Mouse (Mus musculus) embryonic facial prominence, embryonic 11.5 days (tissue): Measurements from ENCODE around the gene Hpcal1. TPM values are rescaled to one million over a fixed set of nuclear protein-coding genes. Genes with fewer than 3 reads are reported as not detected.

ENCODE experiments used
- ATAC-seq: fragments of 200-750 bp; cut with Nextera tagmentation; replicated peaks from 2 replicates; pipeline ENCODE4 v1.8.0; 2017; ENCODE audit warnings: low read depth; ENCODE audit not compliant: insufficient number of reproducible peaks, low FRiP score, low TSS enrichment
- DNase-seq: peaks from one replicate; pipeline ENCODE4 v3.0.0-alpha.2; 2015; ENCODE audit warnings: low spot score
- H3K27ac ChIP-seq: fragments of 300-500 bp; sonication (generic); replicated peaks from 2 replicates; pipeline ENCODE4 v1.5.1; 2014; ENCODE audit warnings: mild to moderate bottlenecking, low read depth, low read length, control low read depth
- H3K27me3 ChIP-seq: fragments of 300-500 bp; sonication (generic); 2 replicates; pipeline ENCODE4 v1.6.1; 2014; ENCODE audit warnings: mild to moderate bottlenecking, low read length, moderate library complexity, mixed read lengths; ENCODE audit not compliant: control insufficient read depth, insufficient read depth
- H3K36me3 ChIP-seq: fragments of 300-500 bp; sonication (generic); replicated peaks from 2 replicates; pipeline ENCODE4 v1.6.1; 2014; ENCODE audit warnings: low read depth, mild to moderate bottlenecking, low read length, moderate library complexity, mixed read lengths; ENCODE audit not compliant: control insufficient read depth, insufficient read depth
- H3K4me1 ChIP-seq: fragments of 300-500 bp; sonication (generic); 2 replicates; pipeline ENCODE4 v1.6.1; 2014; ENCODE audit warnings: low read length, mixed read lengths; ENCODE audit not compliant: control insufficient read depth, insufficient read depth
- H3K4me2 ChIP-seq: fragments of 300-500 bp; sonication (generic); 2 replicates; pipeline ENCODE4 v1.6.1; 2014; ENCODE audit warnings: low read depth, mild to moderate bottlenecking, control low read depth, low read length, moderate library complexity
- H3K4me3 ChIP-seq: fragments of 300-500 bp; sonication (generic); 2 replicates; pipeline ENCODE4 v1.5.1; 2014; ENCODE audit warnings: low read depth, low read length, control low read depth
- H3K9ac ChIP-seq: fragments of 300-500 bp; sonication (generic); replicated peaks from 2 replicates; pipeline ENCODE4 v1.6.1; 2014; ENCODE audit warnings: mild to moderate bottlenecking, control low read depth, low read length
- H3K9me3 ChIP-seq: fragments of 300-500 bp; sonication (generic); replicated peaks from 2 replicates; pipeline ENCODE4 v1.6.1; 2016; ENCODE audit warnings: mild to moderate bottlenecking, low read length, inconsistent platforms, mixed read lengths; ENCODE audit not compliant: control insufficient read depth
- whole genome bisulfite sequencing: fragments of 180-500 bp; shearing (Covaris S2); extraction: QIAGEN DNeasy Blood & Tissue Kit; methylation state at CpG from one replicate; pipeline ENCODE4 v1.1.7; 2014; 5-methylcytosine and 5-hydroxymethylcytosine counted together
- polyA plus RNA-seq: library from polyadenylated mRNA; unstranded; fragments of >200 nt; fragmentation: Nextera tagmentation; extraction: Ambion mirVana; gene quantifications from 2 replicates; pipeline ENCODE4 v1.2.1, GENCODE M21; 2014

Hpcal1 gene
- polyA plus RNA-seq, 1 experiment from 2014 or later, result 35.1 TPM

- Histone ChIP-seq H3K4me1 (no peaks in the 10 kb centered on the region; the same call in 1 of the 2 replicates), H3K9me3 (no peaks in the 10 kb centered on the region), H3K36me3 (no peaks in the 10 kb centered on the region), H3K4me2 (no peak overlapping the region), H3K9ac (no peak overlapping the region), H3K27me3 (no peaks in the 10 kb centered on the region), H3K27ac (no peak overlapping the region), H3K4me3 (no peak overlapping the region)
- ATAC-seq (no peak), DNase-seq (no peak)
- WGBS, result 80% methylated on average over 4 of the region's 4 CpGs
These were observed 41.9 kb downstream of the Hpcal1 start for GRCm38 (mm10) chr12:17732546-17732945.

GRCm38 (mm10) chr12:17733114-17733904 is 42.7 kb downstream of the Hpcal1 start:
- DNase-seq (peak; percentile 52), ATAC-seq (peak; percentile 57; the same call in 1 of the 2 replicates)
- Histone ChIP-seq H3K4me1 (no peaks in the 10 kb centered on the region; the same call in 1 of the 2 replicates), H3K9me3 (no peaks in the 10 kb centered on the region), H3K27ac (0 out of 2 replicates have a peak overlapping the region, but pooled peaks have one; percentile 52), H3K36me3 (no peaks in the 10 kb centered on the region), H3K9ac (no peak overlapping the region), H3K27me3 (no peaks in the 10 kb centered on the region), H3K4me2 (no peak overlapping the region), H3K4me3 (no peak overlapping the region)
- WGBS, result 35% methylated on average over 6 of the region's 6 CpGs

- 86% methylated on average over 6 of the region's 6 CpGs for WGBS
- no peak overlapping the region for H3K4me3 ChIP-seq
- no peak overlapping the region for H3K4me2 ChIP-seq
- no peak overlapping the region for H3K27ac ChIP-seq
- ATAC-seq (no peak), DNase-seq (no peak)
- H3K36me3 ChIP-seq, result no peaks in the 10 kb centered on the region
- no peaks in the 10 kb centered on the region for H3K9me3 ChIP-seq
- no peaks in the 10 kb centered on the region for H3K27me3 ChIP-seq
- H3K9ac ChIP-seq, result no peak overlapping the region
- H3K4me1 ChIP-seq, result no peaks in the 10 kb centered on the region; the same call in 1 of the 2 replicates
These were observed 45.7 kb downstream of the Hpcal1 start for GRCm38 (mm10) chr12:17736396-17736795.

GRCm38 (mm10) chr12:17736859-17737577 is 46.4 kb downstream of the Hpcal1 start:
- Histone ChIP-seq H3K9ac (no peak overlapping the region), H3K4me2 (no peak overlapping the region), H3K36me3 (no peaks in the 10 kb centered on the region), H3K9me3 (no peaks in the 10 kb centered on the region), H3K4me1 (no peaks in the 10 kb centered on the region; the same call in 1 of the 2 replicates), H3K27me3 (no peaks in the 10 kb centered on the region), H3K4me3 (no peak overlapping the region), H3K27ac (no peak overlapping the region)
- DNase-seq (no peak), ATAC-seq (no peak)
- 74% methylated on average over 10 of the region's 10 CpGs for WGBS

- Histone ChIP-seq H3K4me2 (no peak overlapping the region), H3K9me3 (no peaks in the 10 kb centered on the region), H3K4me3 (no peak overlapping the region), H3K4me1 (no peaks in the 10 kb centered on the region; the same call in 1 of the 2 replicates), H3K36me3 (no peaks in the 10 kb centered on the region), H3K27me3 (no peaks in the 10 kb centered on the region), H3K27ac (no peak overlapping the region), H3K9ac (no peak overlapping the region)
- DNase-seq (no peak), ATAC-seq (no peak)
- 74% methylated on average over 3 of the region's 3 CpGs for WGBS
These were observed 47.2 kb downstream of the Hpcal1 start for GRCm38 (mm10) chr12:17737808-17738207.

- DNase-seq (no peak), ATAC-seq (no peak)
- Histone ChIP-seq H3K27me3 (no peaks in the 10 kb centered on the region), H3K4me3 (no peak overlapping the region), H3K4me2 (no peak overlapping the region), H3K36me3 (no peaks in the 10 kb centered on the region), H3K9ac (no peak overlapping the region), H3K4me1 (no peaks in the 10 kb centered on the region), H3K27ac (no peak overlapping the region), H3K9me3 (no peaks in the 10 kb centered on the region)
- WGBS, result 27% methylated on average over 6 of the region's 6 CpGs
These were observed 47.8 kb downstream of the Hpcal1 start for GRCm38 (mm10) chr12:17738473-17738872.

GRCm38 (mm10) chr12:17740226-17740625 is 49.6 kb downstream of the Hpcal1 start:
- H3K36me3 ChIP-seq, result no peaks in the 10 kb centered on the region
- ATAC-seq, result no peak
- H3K9me3 ChIP-seq, result no peaks in the 10 kb centered on the region
- no peaks in the 10 kb centered on the region for H3K4me1 ChIP-seq
- H3K27ac ChIP-seq, result no peak overlapping the region
- no peak overlapping the region for H3K9ac ChIP-seq
- H3K4me2 ChIP-seq, result no peak overlapping the region
- no peaks in the 10 kb centered on the region for H3K27me3 ChIP-seq
- WGBS, result 63% methylated on average over 1 of the region's 1 CpGs
- H3K4me3 ChIP-seq, result no peak overlapping the region
- no peak for DNase-seq
